Mouse (Mus musculus): ENCODE data around the gene Fabp6.

Gene Fabp6

GRCm38 (mm10) chr11:43589530-43590072 lies 11.7 kb downstream of the Fabp6 start:
- peak; percentile 70 for DNase-seq (ENCODE audit: low spot score)

- DNase-seq (ENCODE audit: low spot score) = peak; percentile 89
Observed at GRCm38 (mm10) chr11:43586324-43587090, 14.8 kb downstream of the Fabp6 start, which contains the start of gene 4933415A04Rik. Gene 4933415A04Rik (plus strand): TSS chr11:43587040.

GRCm38 (mm10) chr11:43585211-43586005 lies 15.9 kb downstream of the Fabp6 start:
- no peak for DNase-seq (ENCODE audit: low spot score)

GRCm38 (mm10) chr11:43577713-43578478 lies 23.4 kb downstream of the Fabp6 start:
- DNase-seq (ENCODE audit: low spot score) = no peak

- peak; percentile 77 for DNase-seq (ENCODE audit: low spot score)
Observed at GRCm38 (mm10) chr11:43575376-43576151, 25.8 kb downstream of the Fabp6 start.

- DNase-seq (ENCODE audit: low spot score) = no peak
Observed at GRCm38 (mm10) chr11:43575061-43575375, 26.3 kb downstream of the Fabp6 start.

GRCm38 (mm10) chr11:43569595-43569994 lies 31.7 kb downstream of the Fabp6 start:
- DNase-seq (ENCODE audit: low spot score) = no peak

GRCm38 (mm10) chr11:43569188-43569587 lies 32.2 kb downstream of the Fabp6 start:
- DNase-seq (ENCODE audit: low spot score) = no peak

GRCm38 (mm10) chr11:43568263-43568662 lies 33.1 kb downstream of the Fabp6 start:
- DNase-seq (ENCODE audit: low spot score) = peak; percentile 61

- no peak for DNase-seq (ENCODE audit: low spot score)
Observed at GRCm38 (mm10) chr11:43566696-43567095, 34.6 kb downstream of the Fabp6 start.

- peak; percentile 67 for DNase-seq (ENCODE audit: low spot score)
Observed at GRCm38 (mm10) chr11:43565852-43566251, 35.5 kb downstream of the Fabp6 start.

GRCm38 (mm10) chr11:43565414-43565813 lies 35.9 kb downstream of the Fabp6 start:
- DNase-seq (ENCODE audit: low spot score) = no peak

GRCm38 (mm10) chr11:43563654-43564244 lies 37.6 kb downstream of the Fabp6 start:
- DNase-seq (ENCODE audit: low spot score) = no peak

GRCm38 (mm10) chr11:43559515-43560292 lies 41.6 kb downstream of the Fabp6 start:
- DNase-seq (ENCODE audit: low spot score) = peak; percentile 68

GRCm38 (mm10) chr11:43556538-43556937 lies 44.8 kb downstream of the Fabp6 start:
- no peak for DNase-seq (ENCODE audit: low spot score)

GRCm38 (mm10) chr11:43552675-43553074 lies 48.7 kb downstream of the Fabp6 start:
- DNase-seq (ENCODE audit: low spot score) = peak; percentile 52

- DNase-seq (ENCODE audit: low spot score) = no peak
Observed at GRCm38 (mm10) chr11:43551756-43552155, 49.6 kb downstream of the Fabp6 start.

GRCm38 (mm10) chr11:43549701-43550100 lies 51.6 kb downstream of the Fabp6 start:
- peak; percentile 42 for DNase-seq (ENCODE audit: low spot score)

- DNase-seq (ENCODE audit: low spot score) = no peak
Observed at GRCm38 (mm10) chr11:43548657-43549435, 52.5 kb downstream of the Fabp6 start.
